Mouse (Mus musculus): ENCODE data around the gene Dedd.

- TF ChIP-seq CTCF (IDR thresholded peaks at IDR 0.05; ENCODE audit: extremely low read depth, insufficient read length, insufficient replicate concordance, low read depth, low read length): no peak
- no peak for TF ChIP-seq POLR2A (IDR thresholded peaks at IDR 0.05; ENCODE audit: low read depth, low read length)
Measured at GRCm38 (mm10) chr1:171365934-171366333, 37.0 kb downstream of the Dedd start.
